Mouse (Mus musculus) midbrain, embryonic 16.5 days (tissue): Measurements from ENCODE around the gene Emilin2. TPM values are rescaled to one million over a fixed set of nuclear protein-coding genes. Genes with fewer than 3 reads are reported as not detected.

Experiments
- ATAC-seq: fragments of 200-750 bp; cut with Nextera tagmentation; 2 replicates; pipeline ENCODE4 v1.8.0; 2017; ENCODE audit warnings: moderate TSS enrichment
- H3K27ac ChIP-seq: fragments of 300-500 bp; sonication (generic); 2 replicates; pipeline ENCODE4 v1.5.1; 2014; ENCODE audit warnings: mild to moderate bottlenecking, low read length, mixed read lengths
- H3K27me3 ChIP-seq: fragments of 300-500 bp; sonication (generic); 2 replicates; pipeline ENCODE4 v1.6.1; 2014; ENCODE audit warnings: low read depth, low read length, mixed read lengths; ENCODE audit not compliant: control insufficient read depth, insufficient read depth
- H3K36me3 ChIP-seq: fragments of 300-500 bp; sonication (generic); 2 replicates; pipeline ENCODE4 v1.6.1; 2014; ENCODE audit warnings: mild to moderate bottlenecking, low read length, moderate library complexity, mixed read lengths; ENCODE audit not compliant: control insufficient read depth, insufficient read depth
- H3K4me1 ChIP-seq: fragments of 300-500 bp; sonication (generic); 2 replicates; pipeline ENCODE4 v1.6.1; 2014; ENCODE audit warnings: mild to moderate bottlenecking, low read length, mixed read lengths; ENCODE audit not compliant: control insufficient read depth, insufficient read depth
- H3K4me2 ChIP-seq: fragments of 300-500 bp; sonication (generic); 2 replicates; pipeline ENCODE4 v1.6.1; 2014; ENCODE audit warnings: mild to moderate bottlenecking, low read length, mixed read lengths
- H3K4me3 ChIP-seq: fragments of 300-500 bp; sonication (generic); 2 replicates; pipeline ENCODE4 v1.5.1; 2014; ENCODE audit warnings: low read depth, mild to moderate bottlenecking, low read length, moderate library complexity, mixed read lengths
- H3K9ac ChIP-seq: fragments of 300-500 bp; sonication (generic); 2 replicates; pipeline ENCODE4 v1.6.1; 2014; ENCODE audit warnings: low read depth, low read length, mixed read lengths
- H3K9me3 ChIP-seq: fragments of 300-500 bp; sonication (generic); replicated peaks from 2 replicates; pipeline ENCODE4 v1.6.1; 2014; ENCODE audit warnings: mild to moderate bottlenecking, low read length, mixed read lengths; ENCODE audit not compliant: control insufficient read depth, poor library complexity, severe bottlenecking
- WGBS: fragments of 180-500 bp; shearing (Covaris S2); extraction: QIAGEN DNeasy Blood & Tissue Kit; methylation state at CpG from one replicate; pipeline ENCODE4 v1.1.7; 2014; 5-methylcytosine and 5-hydroxymethylcytosine counted together
- polyA plus RNA-seq: library from polyadenylated mRNA; unstranded; fragments of >200 nt; fragmentation: Nextera tagmentation; extraction: Ambion mirVana; gene quantifications from 2 replicates; pipeline ENCODE4 v1.2.1, GENCODE M21; 2015

The Emilin2 gene
- polyA plus RNA-seq, 1 experiment from 2014 or later, result 1.0 TPM

DNA sequence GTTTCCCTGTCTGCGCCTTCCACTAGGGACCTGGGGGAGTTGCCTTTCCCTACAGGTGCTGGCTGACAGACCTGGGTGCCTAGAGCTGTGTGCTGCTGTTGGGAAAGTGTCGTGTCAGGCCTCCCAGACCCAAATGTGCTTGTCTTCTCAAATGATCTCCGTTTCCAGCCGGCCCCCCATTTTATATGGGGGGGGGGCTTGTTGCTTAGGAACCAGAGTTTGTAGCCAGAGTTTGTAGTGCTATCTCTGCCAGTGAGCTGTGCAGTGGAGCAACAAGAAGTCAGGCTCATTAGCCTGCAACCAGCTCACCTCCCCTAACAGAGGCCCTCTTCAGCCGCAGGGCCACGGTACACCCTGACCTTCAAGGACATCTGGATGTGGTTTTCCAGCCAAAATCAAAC lies 60.2 kb downstream of the Emilin2 start:
- Histone ChIP-seq H3K9ac (no peak overlapping the region), H3K9me3 (no peaks in the 10 kb centered on the region), H3K27ac (no peak overlapping the region), H3K4me3 (no peak overlapping the region), H3K4me2 (no peak overlapping the region), H3K27me3 (no peaks in the 10 kb centered on the region), H3K36me3 (peaks cover 18% of the 10 kb centered on the region), H3K4me1 (peaks cover 4% of the 10 kb centered on the region; the same call in 1 of the 2 replicates)
- 78% methylated on average over 6 of the region's 6 CpGs for WGBS
- no peak for ATAC-seq

DNA sequence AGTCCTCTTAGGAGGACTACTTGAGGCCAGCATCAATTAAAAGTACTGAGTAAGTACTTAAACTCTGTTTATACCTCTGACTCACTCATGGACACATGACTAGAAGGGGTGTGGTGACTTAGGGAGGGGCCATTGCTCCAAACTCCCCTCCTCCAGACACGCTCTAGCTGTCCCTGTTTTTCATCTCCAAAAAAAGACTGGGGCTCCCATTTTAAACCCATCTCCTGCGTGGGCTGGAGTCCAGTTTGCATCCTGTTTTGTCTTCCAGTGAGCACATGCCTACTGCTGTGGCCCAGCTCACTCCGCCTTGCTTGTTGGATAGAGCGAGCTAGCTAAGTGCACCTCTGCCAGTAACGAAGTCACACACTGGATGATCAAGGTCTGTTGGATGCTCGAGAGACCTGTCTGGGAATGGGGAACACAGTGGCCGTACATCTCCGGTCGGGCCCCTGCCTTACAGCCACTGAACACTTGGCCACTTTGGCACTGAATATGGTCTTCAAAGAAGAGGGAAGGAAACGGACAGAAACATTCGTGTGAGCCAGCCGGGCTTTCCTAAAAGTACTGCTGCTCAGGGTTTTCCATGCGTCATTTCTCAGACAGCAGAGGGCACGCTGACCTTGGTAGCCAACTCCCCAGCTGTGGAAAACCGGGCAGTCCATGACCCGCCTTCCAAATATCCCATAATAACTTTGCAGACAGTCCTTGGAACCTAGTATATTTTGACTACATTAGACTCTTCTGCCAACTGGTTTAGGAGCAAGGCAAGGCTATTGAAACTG lies 60.8 kb downstream of the Emilin2 start:
- H3K4me2 ChIP-seq, result no peak overlapping the region
- 89% methylated on average over 16 of the region's 16 CpGs for WGBS
- peak; percentile 34; the same call in 1 of the 2 replicates for ATAC-seq
- peaks cover 4% of the 10 kb centered on the region; the same call in 1 of the 2 replicates for H3K4me1 ChIP-seq
- H3K9ac ChIP-seq, result no peak overlapping the region
- no peak overlapping the region for H3K4me3 ChIP-seq
- no peak overlapping the region for H3K27ac ChIP-seq
- no peaks in the 10 kb centered on the region for H3K27me3 ChIP-seq
- H3K9me3 ChIP-seq, result no peaks in the 10 kb centered on the region
- H3K36me3 ChIP-seq, result peaks cover 24% of the 10 kb centered on the region

DNA sequence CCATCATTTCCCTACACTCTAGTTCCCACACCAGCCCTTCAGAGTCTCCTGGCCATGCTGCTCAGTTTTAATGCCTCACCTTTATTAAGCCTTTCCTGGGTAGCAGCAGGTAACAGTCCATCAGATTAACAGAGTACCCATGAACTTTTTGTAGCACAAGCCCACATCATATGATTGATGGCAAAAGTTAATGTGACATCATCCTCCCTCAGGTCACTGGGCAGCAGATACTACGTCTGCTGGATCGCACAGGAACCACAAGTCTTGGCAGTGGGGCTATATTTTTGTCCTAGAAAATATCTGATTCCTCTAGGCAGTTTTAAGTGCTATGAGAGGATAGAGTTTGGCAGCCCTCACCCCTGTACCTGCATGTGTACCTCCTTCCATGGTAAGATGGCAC lies 61.7 kb downstream of the Emilin2 start:
- H3K27me3 ChIP-seq, result no peaks in the 10 kb centered on the region
- ATAC-seq, result no peak
- H3K4me2 ChIP-seq, result no peak overlapping the region
- 96% methylated on average over 2 of the region's 2 CpGs for WGBS
- H3K9ac ChIP-seq, result no peak overlapping the region
- peaks cover 4% of the 10 kb centered on the region; the same call in 1 of the 2 replicates for H3K4me1 ChIP-seq
- peaks cover 28% of the 10 kb centered on the region for H3K36me3 ChIP-seq
- no peak overlapping the region for H3K27ac ChIP-seq
- no peaks in the 10 kb centered on the region for H3K9me3 ChIP-seq
- no peak overlapping the region for H3K4me3 ChIP-seq

DNA sequence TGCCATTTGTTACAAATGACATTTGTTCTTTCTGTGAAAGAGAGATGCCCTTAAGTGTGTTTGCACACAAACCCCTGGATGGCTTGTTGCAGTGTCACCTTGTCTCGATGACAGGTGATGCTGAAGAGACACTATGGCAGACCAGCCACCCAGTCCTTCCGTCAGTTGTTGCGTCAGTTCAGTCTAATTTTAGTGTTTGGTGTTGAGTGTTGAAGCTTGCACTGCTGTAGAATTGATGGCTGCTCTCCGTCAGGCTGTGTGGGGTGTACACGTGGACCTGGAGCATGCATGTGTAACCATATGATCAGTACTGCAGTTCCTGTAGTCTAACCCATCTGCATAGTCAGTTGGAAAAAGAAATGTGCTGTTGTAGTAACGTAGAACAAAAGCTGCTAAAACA lies 62.8 kb downstream of the Emilin2 start:
- Histone ChIP-seq H3K9ac (no peak overlapping the region), H3K27me3 (no peaks in the 10 kb centered on the region), H3K36me3 (peaks cover 35% of the 10 kb centered on the region), H3K27ac (no peak overlapping the region), H3K4me3 (no peak overlapping the region), H3K9me3 (no peaks in the 10 kb centered on the region), H3K4me2 (no peak overlapping the region), H3K4me1 (peaks cover 4% of the 10 kb centered on the region; the same call in 1 of the 2 replicates)
- WGBS, result 87% methylated on average over 6 of the region's 6 CpGs
- ATAC-seq, result no peak

DNA sequence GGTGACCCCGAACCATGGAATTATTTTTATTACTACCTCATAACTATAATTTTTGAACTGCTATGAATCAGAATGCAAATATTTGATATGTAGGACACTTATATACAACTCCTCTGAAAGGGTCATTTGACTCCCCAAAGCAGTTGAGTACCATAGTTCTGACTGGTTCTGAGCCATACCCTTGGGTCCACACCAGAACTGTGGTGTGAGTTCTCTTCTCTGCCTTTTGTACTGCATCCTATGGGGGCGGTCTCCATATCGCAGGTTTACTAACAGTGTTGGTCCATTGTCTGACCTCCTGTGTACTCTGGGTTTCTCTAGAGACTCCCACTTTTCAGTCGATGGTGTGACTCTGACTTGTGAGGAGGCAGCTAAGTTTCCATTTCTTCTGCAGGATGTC lies 65.8 kb downstream of the Emilin2 start:
- no peak overlapping the region for H3K27ac ChIP-seq
- peaks cover 55% of the 10 kb centered on the region for H3K36me3 ChIP-seq
- no peak overlapping the region for H3K9ac ChIP-seq
- H3K4me1 ChIP-seq, result no peaks in the 10 kb centered on the region
- H3K27me3 ChIP-seq, result no peaks in the 10 kb centered on the region
- ATAC-seq, result no peak
- no peaks in the 10 kb centered on the region for H3K9me3 ChIP-seq
- no peak overlapping the region for H3K4me3 ChIP-seq
- 96% methylated on average over 4 of the region's 4 CpGs for WGBS
- no peak overlapping the region for H3K4me2 ChIP-seq

DNA sequence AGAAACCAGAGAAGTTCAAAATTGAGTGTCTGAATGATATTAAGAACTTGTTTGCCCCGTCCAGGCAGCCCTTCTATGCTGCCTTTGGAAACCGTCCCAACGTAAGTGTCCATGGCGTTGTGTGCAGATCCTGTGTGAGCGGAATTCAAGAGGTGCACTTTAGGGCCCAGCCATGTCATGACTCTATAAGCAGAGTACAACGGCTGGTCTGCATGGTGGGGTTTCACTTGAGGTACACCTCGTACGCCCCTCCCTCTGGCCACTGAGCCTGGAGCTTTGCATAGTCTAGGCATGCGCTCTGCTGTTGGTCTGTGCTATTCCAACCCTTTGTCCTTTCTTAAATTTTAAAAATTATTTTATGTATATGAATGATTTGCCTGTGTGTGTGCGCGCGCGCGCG lies 66.6 kb downstream of the Emilin2 start:
- ATAC-seq, result no peak
- WGBS, result 96% methylated on average over 15 of the region's 15 CpGs
- Histone ChIP-seq H3K4me1 (no peaks in the 10 kb centered on the region), H3K4me3 (no peak overlapping the region), H3K9me3 (no peaks in the 10 kb centered on the region), H3K27ac (no peak overlapping the region), H3K27me3 (no peaks in the 10 kb centered on the region), H3K9ac (no peak overlapping the region), H3K36me3 (peaks cover 55% of the 10 kb centered on the region), H3K4me2 (no peak overlapping the region)

DNA sequence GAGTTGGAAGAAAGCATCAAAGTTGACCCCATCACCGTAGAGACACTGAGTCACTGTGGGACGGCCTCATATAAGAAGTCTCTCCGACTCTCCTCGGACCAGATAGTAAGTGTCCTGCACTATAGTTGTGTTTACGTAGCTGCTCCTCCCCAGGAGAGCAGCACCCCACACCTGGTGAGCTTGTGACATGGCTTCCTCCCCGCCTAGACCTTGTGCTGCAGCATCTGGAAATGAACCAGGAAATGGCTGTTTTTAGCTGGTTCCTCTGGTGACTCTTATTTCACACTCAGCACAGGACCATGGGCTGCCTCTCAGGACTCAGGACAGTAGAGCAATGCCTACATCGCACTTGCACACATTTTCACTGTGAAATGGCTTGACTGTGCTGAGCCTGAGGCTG lies 69.1 kb downstream of the Emilin2 start:
- H3K4me2 ChIP-seq, result no peak overlapping the region
- H3K9me3 ChIP-seq, result no peaks in the 10 kb centered on the region
- H3K9ac ChIP-seq, result no peak overlapping the region
- H3K36me3 ChIP-seq, result peaks cover 50% of the 10 kb centered on the region
- WGBS, result 92% methylated on average over 7 of the region's 7 CpGs
- no peak overlapping the region for H3K4me3 ChIP-seq
- ATAC-seq, result no peak
- H3K27ac ChIP-seq, result no peak overlapping the region
- no peaks in the 10 kb centered on the region for H3K27me3 ChIP-seq
- no peaks in the 10 kb centered on the region for H3K4me1 ChIP-seq

DNA sequence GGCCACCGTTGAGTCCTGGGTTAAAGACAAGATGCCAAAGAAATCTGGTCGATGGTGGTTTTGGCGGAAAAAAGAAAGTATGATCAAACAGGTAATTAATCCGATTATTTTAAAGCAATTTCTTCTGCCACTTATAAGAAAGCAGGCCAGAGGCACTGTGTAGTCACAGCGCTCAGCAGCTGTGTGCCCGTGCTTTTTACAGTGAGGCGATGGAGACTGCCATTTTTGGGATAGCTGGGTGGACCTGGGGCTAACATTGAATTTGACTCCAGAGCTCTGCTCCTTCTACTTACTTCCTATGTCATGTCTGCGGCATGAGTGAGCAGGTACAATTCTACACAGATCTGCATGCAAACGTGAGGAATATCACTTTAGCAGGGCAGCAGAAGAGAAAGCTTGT lies 71.0 kb downstream of the Emilin2 start:
- no peaks in the 10 kb centered on the region for H3K27me3 ChIP-seq
- H3K4me2 ChIP-seq, result no peak overlapping the region
- H3K9me3 ChIP-seq, result no peaks in the 10 kb centered on the region
- H3K4me1 ChIP-seq, result no peaks in the 10 kb centered on the region
- H3K36me3 ChIP-seq, result peaks cover 38% of the 10 kb centered on the region
- H3K9ac ChIP-seq, result no peak overlapping the region
- no peak overlapping the region for H3K27ac ChIP-seq
- WGBS, result 96% methylated on average over 9 of the region's 9 CpGs
- no peak overlapping the region for H3K4me3 ChIP-seq
- no peak for ATAC-seq

DNA sequence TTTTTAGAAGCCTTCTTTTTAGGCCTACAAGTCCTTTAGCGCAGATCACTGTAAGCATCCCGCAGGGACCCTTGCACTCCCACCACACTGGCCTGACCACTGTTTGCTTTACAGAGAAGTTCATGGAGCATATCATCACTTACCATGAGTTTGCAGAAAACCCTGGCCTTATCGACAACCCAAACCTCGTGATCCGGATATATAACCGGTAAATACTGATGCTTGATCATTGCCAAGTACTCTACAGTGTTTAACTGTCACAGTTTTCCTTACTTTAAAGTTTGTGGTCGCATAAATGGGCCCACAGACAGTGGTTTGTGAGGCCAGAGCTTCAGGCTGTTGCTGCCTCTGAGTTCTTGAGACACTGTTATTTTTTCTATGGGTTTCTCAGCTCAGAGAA lies 73.3 kb downstream of the Emilin2 start:
- no peak overlapping the region for H3K9ac ChIP-seq
- no peak overlapping the region for H3K4me3 ChIP-seq
- no peak overlapping the region for H3K27ac ChIP-seq
- no peak overlapping the region for H3K4me2 ChIP-seq
- peaks cover 27% of the 10 kb centered on the region for H3K36me3 ChIP-seq
- WGBS, result 95% methylated on average over 7 of the region's 7 CpGs
- H3K27me3 ChIP-seq, result no peaks in the 10 kb centered on the region
- H3K4me1 ChIP-seq, result no peaks in the 10 kb centered on the region
- no peaks in the 10 kb centered on the region for H3K9me3 ChIP-seq
- no peak for ATAC-seq
